Mouse (Mus musculus) lung, postnatal 0 days (tissue): ENCODE data around the gene Fkrp.

Experiments used
- CTCF ChIP-seq: IDR thresholded peaks from 2 replicates; pipeline ENCODE4 v1.5.1; 2016; ENCODE audit warnings: antibody characterized with exemption, mild to moderate bottlenecking
- EP300 ChIP-seq: IDR thresholded peaks from 2 replicates; pipeline ENCODE4 v1.6.1; 2016; ENCODE audit warnings: antibody characterized with exemption, mild to moderate bottlenecking, control low read depth

GRCm38 (mm10) chr7:16848579-16848978, 32.0 kb upstream of the Fkrp start:
- peak; percentile 71 for TF ChIP-seq CTCF
- no peak for TF ChIP-seq EP300
